Mouse (Mus musculus) gastrocnemius, adult 2 months (tissue): ENCODE data around the gene Rag2. TPM values are rescaled to one million over a fixed set of nuclear protein-coding genes. Genes with fewer than 3 reads are reported as not detected.

Experiments used
- DNase-seq: peaks from one replicate; pipeline ENCODE4 v3.0.0; 2022
- H3K27ac ChIP-seq: fragments of 200-600 bp; 2 replicates; pipeline ENCODE4 v1.8.1; 2022; ENCODE audit warnings: mild to moderate bottlenecking
- H3K4me3 ChIP-seq: fragments of 200-600 bp; 2 replicates; pipeline ENCODE4 v1.8.1; 2022; ENCODE audit warnings: mild to moderate bottlenecking, moderate library complexity
- CTCF ChIP-seq: fragments of 200-600 bp; IDR thresholded peaks from 2 replicates; pipeline ENCODE4 v1.8.1; 2022; ENCODE audit warnings: antibody characterized with exemption, mild to moderate bottlenecking, moderate library complexity
- intact Hi-C: fragments of 180-260 bp; cut with DNase I; formaldehyde crosslinking; loops from one replicate; pipeline ENCODE4 v1.15.1; 2025
- total RNA-seq, 2 experiments: library from RNA; stranded (reverse); gene quantifications; 2 replicates each; pipeline ENCODE4 v1.2.3; 2021

Gene Rag2
- total RNA-seq, 2 experiments from 2014 or later, result not detected

- intact Hi-C loops, result no loop called here
- Histone ChIP-seq H3K27ac (no peak overlapping the region), H3K4me3 (no peak overlapping the region)
- DNase-seq, result no peak
- TF ChIP-seq CTCF, result no peak
Observed at GRCm38 (mm10) chr2:101603099-101603498, 21.4 kb upstream of the Rag2 start.

GRCm38 (mm10) chr2:101608232-101608894 is 16.2 kb upstream of the Rag2 start:
- DNase-seq, result no peak
- H3K27ac ChIP-seq, result no peak overlapping the region
- TF ChIP-seq CTCF, result no peak
- intact Hi-C loops, result no loop called here
- no peak overlapping the region for H3K4me3 ChIP-seq

GRCm38 (mm10) chr2:101610861-101611260 is 13.7 kb upstream of the Rag2 start:
- intact Hi-C loops, result no loop called here
- TF ChIP-seq CTCF, result no peak
- no peak for DNase-seq
- no peak overlapping the region for H3K4me3 ChIP-seq
- no peak overlapping the region for H3K27ac ChIP-seq

GRCm38 (mm10) chr2:101615464-101616305 is 8.8 kb upstream of the Rag2 start:
- intact Hi-C loops, result no loop called here
- Histone ChIP-seq H3K27ac (no peak overlapping the region), H3K4me3 (no peak overlapping the region)
- no peak for DNase-seq
- no peak for TF ChIP-seq CTCF

GRCm38 (mm10) chr2:101618373-101618772 is 6.1 kb upstream of the Rag2 start:
- no peak overlapping the region for H3K4me3 ChIP-seq
- no peak overlapping the region for H3K27ac ChIP-seq
- no peak for TF ChIP-seq CTCF
- intact Hi-C loops, result no loop called here
- no peak for DNase-seq

DNA sequence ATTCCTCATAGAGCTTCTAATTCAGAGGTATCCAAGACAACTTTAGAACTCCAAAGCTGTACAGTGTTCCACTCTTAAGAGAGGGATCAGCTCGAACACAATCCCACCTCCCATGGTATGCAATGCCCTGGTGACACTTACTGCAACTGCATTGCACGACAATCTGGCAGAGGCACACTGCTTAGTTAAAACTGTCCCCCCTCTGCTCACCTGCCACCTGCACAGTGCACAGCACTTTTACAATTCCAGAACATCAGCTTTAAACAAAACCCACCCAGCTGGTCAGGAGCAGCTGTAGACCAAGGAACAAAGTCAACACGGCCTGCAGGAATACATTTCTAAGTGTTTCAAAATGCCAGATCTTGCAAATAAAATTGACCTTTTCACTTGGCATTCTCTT is 3.6 kb upstream of the Rag2 start:
- Histone ChIP-seq H3K27ac (no peak overlapping the region), H3K4me3 (no peak overlapping the region)
- no peak for TF ChIP-seq CTCF
- intact Hi-C loops, result no loop called here
- no peak for DNase-seq

GRCm38 (mm10) chr2:101621611-101622010 is 2.9 kb upstream of the Rag2 start:
- TF ChIP-seq CTCF, result no peak
- H3K27ac ChIP-seq, result no peak overlapping the region
- intact Hi-C loops, result no loop called here
- DNase-seq, result no peak
- H3K4me3 ChIP-seq, result no peak overlapping the region

DNA sequence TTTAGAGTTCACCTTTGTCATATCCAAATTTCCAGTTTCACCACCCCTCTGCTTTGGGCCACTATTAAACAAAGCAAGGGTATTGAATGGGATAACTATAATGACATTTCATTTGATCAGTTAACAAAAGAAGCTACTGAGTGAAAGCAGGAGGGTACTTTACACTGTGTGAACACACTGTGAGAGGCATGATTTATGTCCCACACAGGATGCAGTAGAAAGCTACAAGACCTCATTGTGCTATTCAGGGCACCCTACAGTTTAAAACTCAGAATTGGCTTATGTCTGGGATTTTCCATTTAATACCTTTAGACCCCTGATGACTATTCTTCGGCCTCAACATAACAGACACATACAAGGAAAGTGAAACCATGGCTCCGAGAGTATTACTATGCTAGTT is 1.5 kb upstream of the Rag2 start:
- TF ChIP-seq CTCF, result no peak
- DNase-seq, result no peak
- H3K4me3 ChIP-seq, result no peak overlapping the region
- no peak overlapping the region for H3K27ac ChIP-seq
- intact Hi-C loops, result no loop called here

GRCm38 (mm10) chr2:101624011-101624410 is 507 bp upstream of the Rag2 start:
- intact Hi-C loops, result no loop called here
- no peak for DNase-seq
- no peak for TF ChIP-seq CTCF
- Histone ChIP-seq H3K4me3 (no peak overlapping the region), H3K27ac (no peak overlapping the region)

DNA sequence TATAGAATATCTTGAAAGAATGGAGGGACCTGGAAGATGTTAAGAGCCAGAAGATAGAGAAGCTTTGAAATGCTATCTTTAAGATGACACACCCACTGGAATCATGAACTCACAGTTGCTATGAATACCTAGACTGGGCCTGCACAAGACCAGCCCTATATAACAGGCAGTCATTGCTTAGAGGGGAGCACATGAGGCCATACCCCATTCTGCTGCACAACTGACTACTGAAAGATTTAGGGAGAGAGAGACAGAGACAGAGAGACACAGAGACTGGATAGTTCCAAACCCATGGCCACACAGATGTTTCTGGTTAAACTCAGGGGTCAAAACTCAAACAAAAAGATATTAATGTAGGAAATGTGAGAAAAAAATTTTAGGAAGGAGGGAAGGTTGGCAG is 2.7 kb downstream of the Rag2 start:
- no peak overlapping the region for H3K27ac ChIP-seq
- intact Hi-C loops, result no loop called here
- TF ChIP-seq CTCF, result no peak
- DNase-seq, result no peak
- no peak overlapping the region for H3K4me3 ChIP-seq

DNA sequence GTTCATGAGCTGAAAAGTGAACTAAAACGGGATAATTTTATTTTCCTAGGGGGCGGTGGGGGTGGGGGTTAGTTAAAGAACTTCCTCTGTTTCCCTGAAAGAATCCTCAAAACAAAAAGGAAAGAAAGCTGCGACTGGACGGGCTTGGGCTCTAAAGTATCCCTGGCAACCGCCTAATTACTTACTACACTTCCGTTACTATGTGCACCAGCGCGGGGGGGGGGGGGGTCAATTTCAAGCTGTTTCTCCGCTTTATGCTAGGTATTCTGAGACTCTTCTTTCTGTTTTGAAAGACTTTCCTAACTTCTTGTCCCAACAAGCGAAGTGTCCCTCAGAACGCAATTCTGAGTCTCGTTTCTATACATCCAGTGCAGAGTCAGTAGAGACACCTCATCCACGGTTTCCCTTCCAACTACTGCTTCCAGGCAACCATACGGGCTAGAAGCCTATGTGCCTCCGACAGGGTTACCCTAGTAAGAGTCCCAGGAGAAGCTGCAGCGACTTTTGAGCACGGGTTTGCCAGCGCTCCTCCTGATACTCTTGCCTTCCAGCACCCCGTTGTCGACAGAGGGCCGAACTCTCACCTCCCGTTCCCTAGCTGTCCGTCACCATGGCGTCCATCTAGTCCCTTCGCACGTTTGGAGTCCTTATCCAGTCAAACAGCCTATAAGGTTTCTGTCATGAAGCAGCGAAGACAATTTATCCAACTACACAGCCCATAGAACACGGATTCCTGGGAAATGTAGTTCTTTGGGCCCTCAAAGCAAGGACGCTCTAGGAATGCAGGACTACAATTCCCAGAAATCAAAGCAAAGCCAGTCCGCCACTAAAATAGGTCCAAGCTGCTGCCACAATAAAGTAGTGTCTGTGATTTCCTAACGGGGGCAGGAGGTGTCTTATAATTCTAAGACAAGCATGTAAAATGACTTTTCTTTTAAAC is 4.0 kb downstream of the Rag2 start:
- TF ChIP-seq CTCF, result no peak
- Histone ChIP-seq H3K4me3 (peak overlapping the region; percentile 96), H3K27ac (peak overlapping the region; percentile 95)
- intact Hi-C loops, result no loop called here
- peak; percentile 69 for DNase-seq

- TF ChIP-seq CTCF, result no peak
- intact Hi-C loops, result no loop called here
- Histone ChIP-seq H3K27ac (no peak overlapping the region), H3K4me3 (no peak overlapping the region)
- DNase-seq, result no peak
Observed at GRCm38 (mm10) chr2:101638979-101639839, 14.7 kb downstream of the Rag2 start.
